ENCODE assay signal across 9 mouse cellular contexts in the genomic region with DNA sequence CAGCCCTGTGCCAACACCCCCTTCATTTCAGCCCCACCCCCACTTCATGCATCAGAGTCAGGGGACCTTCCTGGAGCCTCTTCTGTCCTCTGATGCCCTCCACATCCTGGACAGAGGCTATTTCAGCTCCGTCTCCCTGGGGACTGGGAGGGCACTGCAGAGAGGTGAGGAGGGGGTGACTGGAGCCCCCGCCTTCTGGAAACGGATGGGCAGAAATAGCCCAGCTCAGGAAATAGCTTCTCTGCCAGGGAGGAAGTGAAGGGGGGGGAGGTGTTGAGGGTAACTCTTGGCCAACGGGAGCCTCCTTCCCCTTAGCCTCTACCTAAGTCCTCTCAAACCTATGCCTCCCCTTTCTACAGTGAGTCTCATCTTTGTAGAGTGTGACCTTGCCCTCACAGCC. TPM values are rescaled to one million over a fixed set of nuclear protein-coding genes. Genes with fewer than 3 reads are reported as not detected.
DNase-seq lines count a peak whose midpoint lies in the region; ATAC-seq lines count a peak whose summit lies in the region.
"Had no signal": no experiment of that assay in that cellular context is flagged by ENCODE, and none has a peak within 500 bp of the region (broad histone marks: within the 10 kb centered on the region; RNA-seq: fewer than 3 reads in every experiment).

No protein-coding gene starts in this region.

- whole genome bisulfite sequencing in kidney, embryonic 15.5 days = 28% methylated on average over 4 of the region's 4 CpGs
- 31% methylated on average over 4 of the region's 4 CpGs for WGBS in lung, embryonic 15.5 days
- WGBS in forebrain, embryonic 14.5 days = 52% methylated on average over 4 of the region's 4 CpGs

- peak; percentile 40 for ATAC-seq in activated CD4-positive, CD25-positive, alpha-beta regulatory T cell, adult 4 months
- ATAC-seq in kidney, embryonic 15.5 days (replicated peaks; ENCODE audit: low FRiP score) = no peak
- ATAC-seq in lung, embryonic 15.5 days (ENCODE audit: borderline replicate concordance, extremely low read depth, low FRiP score, low TSS enrichment) = no peak
- ATAC-seq in forebrain, embryonic 14.5 days = no peak

- peak overlapping the region; percentile 93 for H3K4me2 ChIP-seq in kidney, embryonic 15.5 days
- no peak overlapping the region for H3K4me2 ChIP-seq in lung, embryonic 15.5 days
- no peak overlapping the region for H3K4me2 ChIP-seq in forebrain, embryonic 14.5 days (ENCODE audit: low read length)
- H3K4me2 ChIP-seq: neural tube, embryonic 15.5 days had no signal

- no peak overlapping the region for H3K4me3 ChIP-seq in kidney, embryonic 15.5 days (replicated peaks)
- H3K4me3 ChIP-seq in lung, embryonic 15.5 days = no peak overlapping the region
- H3K4me3 ChIP-seq in forebrain, embryonic 14.5 days (ENCODE audit: low read depth, low read length) = no peak overlapping the region
- H3K4me3 ChIP-seq: neural tube, embryonic 15.5 days had no signal

- H3K27ac ChIP-seq in kidney, embryonic 15.5 days = peak overlapping the region; percentile 80; the same call in 1 of the 2 replicates
- H3K27ac ChIP-seq in lung, embryonic 15.5 days = 0 out of 2 replicates have a peak overlapping the region, but pooled peaks have one; percentile 77
- H3K27ac ChIP-seq in forebrain, embryonic 14.5 days (ENCODE audit: low read depth, low read length) = no peak overlapping the region
- H3K27ac ChIP-seq: neural tube, embryonic 15.5 days had no signal

- H3K4me1 ChIP-seq in kidney, embryonic 15.5 days = peaks cover 27% of the 10 kb centered on the region
- H3K4me1 ChIP-seq in lung, embryonic 15.5 days = peaks cover 13% of the 10 kb centered on the region
- H3K4me1 ChIP-seq in forebrain, embryonic 14.5 days (ENCODE audit: control insufficient read depth, insufficient read depth, low read length) = no peaks in the 10 kb centered on the region

- no peaks in the 10 kb centered on the region for H3K9me3 ChIP-seq in kidney, embryonic 15.5 days (replicated peaks)
- no peaks in the 10 kb centered on the region for H3K9me3 ChIP-seq in lung, embryonic 15.5 days
- H3K9me3 ChIP-seq in forebrain, embryonic 14.5 days (replicated peaks; ENCODE audit: control insufficient read depth, low read length) = no peaks in the 10 kb centered on the region
- H3K9me3 ChIP-seq: neural tube, embryonic 15.5 days had no signal

- no peak overlapping the region for H3K9ac ChIP-seq in kidney, embryonic 15.5 days
- H3K9ac ChIP-seq in lung, embryonic 15.5 days = no peak overlapping the region
- H3K9ac ChIP-seq in forebrain, embryonic 14.5 days (ENCODE audit: low read length) = no peak overlapping the region
- H3K9ac ChIP-seq: neural tube, embryonic 15.5 days had no signal

- DNase-seq in 416B (ENCODE audit: low read depth) = peak; percentile 74
- no peak for DNase-seq in layer of hippocampus, adult 8-10 months (ENCODE audit: low spot score in 2 of 2)
- no peak for DNase-seq in frontal cortex, postnatal 10 days (ENCODE audit: low spot score in 2 of 2)
- no peak for DNase-seq in forebrain, embryonic 14.5 days (ENCODE audit: low spot score)
- DNase-seq: cerebellum, adult 11-12 months had no signal

- no peaks in the 10 kb centered on the region for H3K36me3 ChIP-seq in kidney, embryonic 15.5 days
- H3K36me3 ChIP-seq in lung, embryonic 15.5 days = no peaks in the 10 kb centered on the region
- H3K36me3 ChIP-seq in forebrain, embryonic 14.5 days (ENCODE audit: control insufficient read depth, insufficient read depth, low read length) = no peaks in the 10 kb centered on the region
- H3K36me3 ChIP-seq: neural tube, embryonic 15.5 days had no signal

- H3K27me3 ChIP-seq in kidney, embryonic 15.5 days = peaks cover 70% of the 10 kb centered on the region
- peaks cover 71% of the 10 kb centered on the region for H3K27me3 ChIP-seq in lung, embryonic 15.5 days
- peaks cover 52% of the 10 kb centered on the region for H3K27me3 ChIP-seq in forebrain, embryonic 14.5 days (replicated peaks; ENCODE audit: control insufficient read depth, insufficient read depth, low read length)

RNA-seq across cellular contexts. Expression of gene Exoc3l2, which starts 9.3 kb away (rescaled TPM):
- polyA plus RNA-seq in activated CD4-positive, CD25-positive, alpha-beta regulatory T cell, adult 4 months (2017; shearing (Covaris generic)) = not detected
- 3.0 TPM in 2 replicates for polyA plus RNA-seq in kidney, embryonic 15.5 days (2015; fragmentation: Nextera tagmentation; extraction: Ambion mirVana)
- 1.4 and 1.7 TPM in 2 replicates for polyA plus RNA-seq in lung, embryonic 15.5 days (2015; fragmentation: Nextera tagmentation; extraction: Ambion mirVana)
- under 1 TPM; 0.08 to 0.41 (median 0.38) TPM for total RNA-seq in layer of hippocampus, adult 8-10 months (2022)
- polyA plus RNA-seq in forebrain, embryonic 14.5 days (2014; fragmentation: Nextera tagmentation; extraction: Ambion mirVana) = 0.16 and 0.25 TPM in 2 replicates

RNA-seq across cellular contexts. Expression of gene Mark4, which starts 13.8 kb away (rescaled TPM):
- 1 to 10 TPM; 1.2 to 2.7 TPM for polyA plus RNA-seq in activated CD4-positive, CD25-positive, alpha-beta regulatory T cell, adult 4 months (2017; shearing (Covaris generic))
- 6.6 and 9.4 TPM in 2 replicates for polyA plus RNA-seq in kidney, embryonic 15.5 days (2015; fragmentation: Nextera tagmentation; extraction: Ambion mirVana)
- 7.9 TPM in 2 replicates for polyA plus RNA-seq in lung, embryonic 15.5 days (2015; fragmentation: Nextera tagmentation; extraction: Ambion mirVana)
- 100 to 1,000 TPM in 1 of 4 experiments, 10 to 100 TPM in 3; 87.6 to 103 (median 95.0) TPM for total RNA-seq in layer of hippocampus, adult 8-10 months (2022)
- polyA plus RNA-seq in forebrain, embryonic 14.5 days (2014; fragmentation: Nextera tagmentation; extraction: Ambion mirVana) = 9.2 and 13.0 TPM in 2 replicates

RNA-seq across cellular contexts. Expression of gene Bloc1s3, which starts 35.8 kb away (rescaled TPM):
- under 1 TPM; 0.90 to 0.91 TPM for polyA plus RNA-seq in activated CD4-positive, CD25-positive, alpha-beta regulatory T cell, adult 4 months (2017; shearing (Covaris generic))
- 2.3 and 2.6 TPM in 2 replicates for polyA plus RNA-seq in kidney, embryonic 15.5 days (2015; fragmentation: Nextera tagmentation; extraction: Ambion mirVana)
- polyA plus RNA-seq in lung, embryonic 15.5 days (2015; fragmentation: Nextera tagmentation; extraction: Ambion mirVana) = 2.0 TPM in 2 replicates
- total RNA-seq in layer of hippocampus, adult 8-10 months (2022) = 1 to 10 TPM; 4.7 to 6.7 (median 5.9) TPM
- polyA plus RNA-seq in forebrain, embryonic 14.5 days (2014; fragmentation: Nextera tagmentation; extraction: Ambion mirVana) = 2.1 and 2.3 TPM in 2 replicates

RNA-seq across cellular contexts. Expression of gene Trappc6a, which starts 35.8 kb away (rescaled TPM):
- 10 to 100 TPM; 38.7 to 44.6 TPM for polyA plus RNA-seq in activated CD4-positive, CD25-positive, alpha-beta regulatory T cell, adult 4 months (2017; shearing (Covaris generic))
- polyA plus RNA-seq in kidney, embryonic 15.5 days (2015; fragmentation: Nextera tagmentation; extraction: Ambion mirVana) = 76.2 and 81.2 TPM in 2 replicates
- polyA plus RNA-seq in lung, embryonic 15.5 days (2015; fragmentation: Nextera tagmentation; extraction: Ambion mirVana) = 97.8 and 103 TPM in 2 replicates
- 10 to 100 TPM; 17.1 to 25.2 (median 21.6) TPM for total RNA-seq in layer of hippocampus, adult 8-10 months (2022)
- 34.2 and 42.5 TPM in 2 replicates for polyA plus RNA-seq in forebrain, embryonic 14.5 days (2014; fragmentation: Nextera tagmentation; extraction: Ambion mirVana)

RNA-seq across cellular contexts. Expression of gene Nkpd1, which starts 45.2 kb away (rescaled TPM):
- polyA plus RNA-seq in activated CD4-positive, CD25-positive, alpha-beta regulatory T cell, adult 4 months (2017; shearing (Covaris generic)) = not detected
- 0.10 and 0.15 TPM in 2 replicates for polyA plus RNA-seq in kidney, embryonic 15.5 days (2015; fragmentation: Nextera tagmentation; extraction: Ambion mirVana)
- polyA plus RNA-seq in lung, embryonic 15.5 days (2015; fragmentation: Nextera tagmentation; extraction: Ambion mirVana) = 0.20 TPM in 1 of 2 replicates, not detected in the other
- total RNA-seq in layer of hippocampus, adult 8-10 months (2022) = under 1 TPM; 0.39 to 0.86 (median 0.77) TPM
- polyA plus RNA-seq in forebrain, embryonic 14.5 days (2014; fragmentation: Nextera tagmentation; extraction: Ambion mirVana) = 0.36 and 0.57 TPM in 2 replicates
